Comparison of ENCODE assay signal across 21 mouse cellular contexts in the genomic region with DNA sequence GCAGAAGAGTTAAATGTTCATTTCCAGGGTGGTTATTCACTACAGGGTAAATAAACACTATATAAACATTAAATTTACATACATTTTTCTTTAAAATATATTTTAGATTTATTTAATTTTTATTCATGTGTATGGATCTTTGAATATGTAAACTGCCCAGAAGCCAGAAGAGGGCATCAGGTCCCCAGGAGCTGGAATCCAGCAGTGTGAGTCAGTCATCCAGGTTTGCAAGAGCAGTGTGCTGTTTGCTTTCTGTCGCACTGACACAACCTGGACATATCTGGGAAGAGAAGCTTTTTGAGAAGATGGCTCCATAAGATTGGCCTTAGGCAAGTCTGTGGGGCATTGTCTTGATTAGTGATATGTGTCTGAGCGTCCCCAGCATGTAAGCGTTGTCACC.
DNase-seq lines count a peak whose midpoint lies in the region; ATAC-seq and TF ChIP-seq lines count a peak whose summit lies in the region.
"Had no signal": no experiment of that assay in that cellular context is flagged by ENCODE, and none has a peak within 500 bp of the region (broad histone marks: within the 10 kb centered on the region; RNA-seq: fewer than 3 reads in every experiment).

No protein-coding gene starts in this region.

- H3K9me3 ChIP-seq in hindbrain, postnatal 0 days (ENCODE audit: low read length): no peaks in the 10 kb centered on the region
- no peaks in the 10 kb centered on the region for H3K9me3 ChIP-seq in hindbrain, embryonic 13.5 days
- no peaks in the 10 kb centered on the region for H3K9me3 ChIP-seq in midbrain, postnatal 0 days (ENCODE audit: low read length)
- H3K9me3 ChIP-seq in midbrain, embryonic 16.5 days (replicated peaks; ENCODE audit: control insufficient read depth, low read length, poor library complexity, severe bottlenecking): no peaks in the 10 kb centered on the region
- H3K9me3 ChIP-seq: embryonic facial prominence, embryonic 13.5 days; heart, embryonic 12.5 days; liver, embryonic 12.5 days; lung, embryonic 15.5 days; midbrain, embryonic 13.5 days; neural tube, embryonic 15.5 days had no signal

- 87% methylated on average over 3 of the region's 3 CpGs for WGBS in hindbrain, postnatal 0 days
- 91% methylated on average over 3 of the region's 3 CpGs for WGBS in hindbrain, embryonic 13.5 days
- WGBS in midbrain, postnatal 0 days: 90% methylated on average over 3 of the region's 3 CpGs
- 83% methylated on average over 3 of the region's 3 CpGs for WGBS in midbrain, embryonic 16.5 days

- H3K27me3 ChIP-seq in hindbrain, postnatal 0 days (ENCODE audit: insufficient read depth, low read length): no peaks in the 10 kb centered on the region
- H3K27me3 ChIP-seq in hindbrain, embryonic 13.5 days: no peaks in the 10 kb centered on the region
- no peaks in the 10 kb centered on the region for H3K27me3 ChIP-seq in midbrain, postnatal 0 days (ENCODE audit: insufficient read depth, low read length)
- no peaks in the 10 kb centered on the region for H3K27me3 ChIP-seq in midbrain, embryonic 16.5 days (ENCODE audit: control insufficient read depth, insufficient read depth, low read depth, low read length)
- H3K27me3 ChIP-seq: lung, embryonic 15.5 days; midbrain, embryonic 13.5 days; neural tube, embryonic 15.5 days had no signal

- no peaks in the 10 kb centered on the region for H3K36me3 ChIP-seq in hindbrain, postnatal 0 days (ENCODE audit: insufficient read depth, low read length)
- H3K36me3 ChIP-seq in hindbrain, embryonic 13.5 days: no peaks in the 10 kb centered on the region; the same call in 1 of the 2 replicates
- H3K36me3 ChIP-seq in midbrain, postnatal 0 days (ENCODE audit: insufficient read depth, low read length): no peaks in the 10 kb centered on the region
- no peaks in the 10 kb centered on the region for H3K36me3 ChIP-seq in midbrain, embryonic 16.5 days (ENCODE audit: control insufficient read depth, insufficient read depth, low read length)
- H3K36me3 ChIP-seq: embryonic facial prominence, embryonic 13.5 days; heart, embryonic 12.5 days; liver, embryonic 12.5 days; lung, embryonic 15.5 days; neural tube, embryonic 15.5 days had no signal

- no peak overlapping the region for H3K4me2 ChIP-seq in hindbrain, postnatal 0 days (ENCODE audit: low read depth, low read length)
- H3K4me2 ChIP-seq in hindbrain, embryonic 13.5 days: no peak overlapping the region
- H3K4me2 ChIP-seq in midbrain, postnatal 0 days (ENCODE audit: low read depth, low read length, poor library complexity, severe bottlenecking): no peak overlapping the region
- H3K4me2 ChIP-seq in midbrain, embryonic 16.5 days (ENCODE audit: low read length): no peak overlapping the region
- H3K4me2 ChIP-seq: embryonic facial prominence, embryonic 13.5 days; heart, embryonic 12.5 days; liver, embryonic 12.5 days; lung, embryonic 15.5 days; midbrain, embryonic 13.5 days; neural tube, embryonic 15.5 days had no signal

- H3K27ac ChIP-seq in hindbrain, postnatal 0 days: no peak overlapping the region
- H3K27ac ChIP-seq in hindbrain, embryonic 13.5 days: no peak overlapping the region
- no peak overlapping the region for H3K27ac ChIP-seq in midbrain, postnatal 0 days (ENCODE audit: low read depth, low read length)
- no peak overlapping the region for H3K27ac ChIP-seq in midbrain, embryonic 16.5 days (ENCODE audit: low read length)
- H3K27ac ChIP-seq: embryonic facial prominence, embryonic 13.5 days; liver, embryonic 12.5 days; lung, embryonic 15.5 days; midbrain, embryonic 13.5 days; neural tube, embryonic 15.5 days had no signal

- TF ChIP-seq CTCF in hindbrain, postnatal 0 days (IDR thresholded peaks at IDR 0.05; ENCODE audit: low read depth): peak; percentile 47
- TF ChIP-seq CTCF in midbrain, postnatal 0 days (IDR thresholded peaks at IDR 0.05): peak; percentile 62

- no peak overlapping the region for H3K9ac ChIP-seq in hindbrain, postnatal 0 days (replicated peaks; ENCODE audit: low read length)
- H3K9ac ChIP-seq in hindbrain, embryonic 13.5 days: no peak overlapping the region
- H3K9ac ChIP-seq in midbrain, postnatal 0 days (replicated peaks; ENCODE audit: low read length, poor library complexity, severe bottlenecking): no peak overlapping the region
- no peak overlapping the region for H3K9ac ChIP-seq in midbrain, embryonic 16.5 days (ENCODE audit: low read depth, low read length)
- H3K9ac ChIP-seq: embryonic facial prominence, embryonic 13.5 days; heart, embryonic 12.5 days; liver, embryonic 12.5 days; lung, embryonic 15.5 days; midbrain, embryonic 13.5 days; neural tube, embryonic 15.5 days had no signal

- peak; percentile 13 for DNase-seq in adrenal gland, postnatal 14 days
- DNase-seq in adrenal gland, postnatal 10 days: no peak
- peak; percentile 41 for DNase-seq in hindbrain, postnatal 0 days (ENCODE audit: low spot score)
- DNase-seq in midbrain, postnatal 0 days (ENCODE audit: low spot score): peak; percentile 48
- no peak for DNase-seq in retina, embryonic 14.5 days (ENCODE audit: low spot score)
- DNase-seq in spleen, adult 12 weeks (ENCODE audit: low spot score): no peak
- DNase-seq: adrenal gland, adult 2 months; cerebellum, adult 11 months; heart, postnatal 14 days; kidney, adult 8-10 months; kidney, postnatal 4 days; right cerebral cortex, postnatal 4 days; thymus, postnatal 25 days had no signal

- no peak; the same call in 1 of the 2 replicates for ATAC-seq in hindbrain, postnatal 0 days
- no peak for ATAC-seq in hindbrain, embryonic 13.5 days (ENCODE audit: low FRiP score)
- ATAC-seq in midbrain, postnatal 0 days (ENCODE audit: low FRiP score): no peak
- ATAC-seq in midbrain, embryonic 16.5 days: no peak
- ATAC-seq: liver, embryonic 12.5 days; midbrain, embryonic 13.5 days had no signal

- H3K4me3 ChIP-seq in hindbrain, postnatal 0 days (ENCODE audit: low read length): no peak overlapping the region
- no peak overlapping the region for H3K4me3 ChIP-seq in hindbrain, embryonic 13.5 days
- no peak overlapping the region for H3K4me3 ChIP-seq in midbrain, postnatal 0 days (ENCODE audit: low read depth, low read length)
- no peak overlapping the region for H3K4me3 ChIP-seq in midbrain, embryonic 16.5 days (ENCODE audit: low read depth, low read length)
- H3K4me3 ChIP-seq: embryonic facial prominence, embryonic 13.5 days; heart, embryonic 12.5 days; liver, embryonic 12.5 days; lung, embryonic 15.5 days; midbrain, embryonic 13.5 days; neural tube, embryonic 15.5 days had no signal

- H3K4me1 ChIP-seq in hindbrain, postnatal 0 days (ENCODE audit: insufficient read depth, low read length): no peaks in the 10 kb centered on the region
- H3K4me1 ChIP-seq in hindbrain, embryonic 13.5 days (replicated peaks): no peaks in the 10 kb centered on the region
- no peaks in the 10 kb centered on the region; the same call in 1 of the 2 replicates for H3K4me1 ChIP-seq in midbrain, postnatal 0 days (ENCODE audit: insufficient read depth, low read length)
- H3K4me1 ChIP-seq in midbrain, embryonic 16.5 days (ENCODE audit: control insufficient read depth, insufficient read depth, low read length): no peaks in the 10 kb centered on the region
- H3K4me1 ChIP-seq: heart, embryonic 12.5 days; liver, embryonic 12.5 days; lung, embryonic 15.5 days; midbrain, embryonic 13.5 days had no signal

Comparison
In these comparisons a context has a peak if more than half of its experiments do, and no peak if none do; other contexts are left out.
1. DNase-seq: peak in adrenal gland, postnatal 14 days (single experiment), hindbrain, postnatal 0 days (single experiment) and midbrain, postnatal 0 days (single experiment); none in adrenal gland, postnatal 10 days (single experiment), retina, embryonic 14.5 days (single experiment) and spleen, adult 12 weeks (single experiment).